Mouse (Mus musculus): ENCODE measurements around the gene Agfg2. TPM values are rescaled to one million over a fixed set of nuclear protein-coding genes. Genes with fewer than 3 reads are reported as not detected.

Agfg2 gene
- polyA plus RNA-seq (2017; shearing (Covaris generic)): 24.8 TPM

GRCm38 (mm10) chr5:137684294-137685123, at the start of gene Agfg2:
Agfg2 (minus strand) TSS chr5:137684726.

GRCm38 (mm10) chr5:137645652-137646091, 38.9 kb downstream of the Agfg2 start, which contains the start of gene Irs3:
Irs3 (minus strand) TSS chr5:137645714.

GRCm38 (mm10) chr5:137641054-137641453, 43.5 kb downstream of the Agfg2 start, which contains the start of gene Sap25:
Sap25 (plus strand) TSS chr5:137641334.

GRCm38 (mm10) chr5:137628498-137629305, 55.8 kb downstream of the Agfg2 start, which contains the start of the genes Fbxo24, Lrch4 and Gm20605:
Fbxo24 (minus strand) TSS chr5:137629002.
Lrch4 (plus strand) TSS chr5:137629121.
Gm20605 (plus strand) TSS chr5:137629175.

GRCm38 (mm10) chr5:137613550-137613949, 71.0 kb downstream of the Agfg2 start, which contains the start of gene Pcolce:
Pcolce (minus strand) TSS chr5:137613784.

GRCm38 (mm10) chr5:137600619-137601364, 83.7 kb downstream of the Agfg2 start, which contains the start of gene Mospd3:
Mospd3 (minus strand) TSS chr5:137601058.

Other genes with a start within 250 kb of the Agfg2 start
- gene Zan, start 207.7 kb downstream of the Agfg2 start, polyA plus RNA-seq (2017; shearing (Covaris generic)): not detected
- 28.8 TPM for gene Pop7, start 182.2 kb downstream of the Agfg2 start, polyA plus RNA-seq (2017; shearing (Covaris generic))
- gene Gigyf1, start 166.2 kb downstream of the Agfg2 start, polyA plus RNA-seq (2017; shearing (Covaris generic)): 24.3 TPM
- gene Epo, start 151.5 kb downstream of the Agfg2 start, polyA plus RNA-seq (2017; shearing (Covaris generic)): not detected
- gene Gnb2, start 151.2 kb downstream of the Agfg2 start, polyA plus RNA-seq (2017; shearing (Covaris generic)): 183 TPM
- not detected for gene Actl6b, start 131.2 kb downstream of the Agfg2 start, polyA plus RNA-seq (2017; shearing (Covaris generic))
- gene Tfr2, start 114.9 kb downstream of the Agfg2 start, polyA plus RNA-seq (2017; shearing (Covaris generic)): not detected
- gene Mospd3, start 83.7 kb downstream of the Agfg2 start, polyA plus RNA-seq (2017; shearing (Covaris generic)): 51.6 TPM
- gene Pcolce, start 70.9 kb downstream of the Agfg2 start, polyA plus RNA-seq (2017; shearing (Covaris generic)): 1.5 TPM
- 0.86 TPM for gene Fbxo24, start 55.7 kb downstream of the Agfg2 start, polyA plus RNA-seq (2017; shearing (Covaris generic))
- 287 TPM for gene Lrch4, start 55.6 kb downstream of the Agfg2 start, polyA plus RNA-seq (2017; shearing (Covaris generic))
- 55.4 TPM for gene Gm20605, start 55.6 kb downstream of the Agfg2 start, polyA plus RNA-seq (2017; shearing (Covaris generic))
- 125 TPM for gene Sap25, start 43.4 kb downstream of the Agfg2 start, polyA plus RNA-seq (2017; shearing (Covaris generic))
- not detected for gene Irs3, start 39.0 kb downstream of the Agfg2 start, polyA plus RNA-seq (2017; shearing (Covaris generic))
- gene Nyap1, start 56.9 kb upstream of the Agfg2 start, polyA plus RNA-seq (2017; shearing (Covaris generic)): 0.72 TPM
- 179 TPM for gene Tsc22d4, start 61.0 kb upstream of the Agfg2 start, polyA plus RNA-seq (2017; shearing (Covaris generic))
- 48.8 TPM for gene Ppp1r35, start 94.1 kb upstream of the Agfg2 start, polyA plus RNA-seq (2017; shearing (Covaris generic))
- gene Mepce, start 102.9 kb upstream of the Agfg2 start, polyA plus RNA-seq (2017; shearing (Covaris generic)): 81.3 TPM
- gene Zcwpw1, start 103.1 kb upstream of the Agfg2 start, polyA plus RNA-seq (2017; shearing (Covaris generic)): 20.9 TPM
- gene Pilra, start 151.6 kb upstream of the Agfg2 start, polyA plus RNA-seq (2017; shearing (Covaris generic)): 0.24 TPM
- not detected for gene Pilrb1, start 173.4 kb upstream of the Agfg2 start, polyA plus RNA-seq (2017; shearing (Covaris generic))
- gene Pilrb2, start 187.1 kb upstream of the Agfg2 start, polyA plus RNA-seq (2017; shearing (Covaris generic)): not detected
- not detected for gene Cyp3a13, start 236.9 kb upstream of the Agfg2 start, polyA plus RNA-seq (2017; shearing (Covaris generic))

Data from naive thymus-derived CD4-positive, alpha-beta T cell, adult 5 months (primary cell).